Mouse (Mus musculus): ENCODE data around the gene Tedc1. TPM values are rescaled to one million over a fixed set of nuclear protein-coding genes. Genes with fewer than 3 reads are reported as not detected.
"Not testable (repeated sequence)": the region's sequence is repeated elsewhere in the genome, so short reads cannot be mapped to it uniquely, and the experiment has no call there.

The Tedc1 gene
- total RNA-seq, 2 experiments from 2014 or later: 0.46 to 0.54 TPM

DNA sequence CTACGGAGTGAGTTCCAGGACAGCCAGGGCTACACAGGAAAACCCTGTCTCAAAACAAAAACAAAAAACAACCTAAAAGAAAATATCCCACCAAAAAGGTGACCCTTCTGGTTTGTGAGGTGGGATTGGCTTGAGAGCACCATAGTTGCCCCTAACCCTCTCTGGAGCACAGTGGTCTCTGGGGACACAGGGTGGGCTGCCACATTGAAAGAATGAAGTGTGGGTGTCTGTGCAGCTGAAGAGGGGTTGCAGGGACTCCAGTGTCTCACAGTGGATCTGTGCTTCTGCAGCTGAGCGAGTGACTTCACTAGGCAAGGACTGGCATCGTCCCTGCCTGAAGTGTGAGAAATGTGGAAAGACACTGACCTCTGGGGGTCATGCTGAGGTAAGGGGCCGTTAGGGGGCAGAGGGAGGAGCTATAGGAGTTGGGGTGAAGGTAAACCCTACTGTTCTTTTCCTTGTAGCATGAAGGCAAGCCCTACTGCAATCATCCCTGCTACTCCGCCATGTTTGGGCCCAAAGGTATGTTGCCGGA lies 3.2 kb upstream of the Tedc1 start:
- no peak for DNase-seq

DNA sequence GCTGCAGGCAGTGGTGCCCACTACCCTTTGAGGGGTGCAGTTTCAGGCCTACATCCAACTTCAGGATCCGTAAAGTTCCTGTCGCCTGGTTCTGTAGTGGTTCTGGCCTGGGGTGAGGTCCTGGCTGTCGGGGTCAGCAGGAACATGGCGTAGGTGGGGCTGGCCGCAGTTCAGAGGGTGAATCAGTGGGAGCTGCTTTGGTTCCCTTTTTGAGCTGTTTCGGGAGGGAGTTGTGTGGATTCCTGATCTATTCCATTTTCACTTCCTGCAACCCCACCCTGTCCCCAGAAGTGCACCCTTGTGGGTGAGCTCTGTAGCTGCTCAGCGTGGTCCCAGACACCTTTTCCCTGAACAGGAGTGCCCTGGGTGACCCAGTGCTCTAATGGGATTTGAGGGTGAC lies 2.2 kb upstream of the Tedc1 start:
- no peak for DNase-seq

DNA sequence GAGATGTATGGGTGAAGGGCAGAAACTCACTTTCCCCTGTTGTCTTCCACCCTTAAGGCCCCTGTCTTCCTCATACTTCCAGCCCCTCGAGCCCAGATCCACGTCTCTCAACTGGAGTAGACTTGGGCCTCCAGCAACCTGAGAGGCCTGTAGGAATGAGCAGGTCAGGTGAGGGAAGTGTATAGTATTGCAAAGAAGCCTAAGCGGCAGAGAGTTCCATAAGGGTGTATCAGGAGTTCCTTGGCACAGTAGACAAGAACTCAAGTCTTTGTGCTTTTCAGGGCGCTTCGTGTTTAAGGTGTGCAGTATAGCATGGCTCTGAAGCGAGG lies 1.5 kb upstream of the Tedc1 start:
- no peak for DNase-seq

DNA sequence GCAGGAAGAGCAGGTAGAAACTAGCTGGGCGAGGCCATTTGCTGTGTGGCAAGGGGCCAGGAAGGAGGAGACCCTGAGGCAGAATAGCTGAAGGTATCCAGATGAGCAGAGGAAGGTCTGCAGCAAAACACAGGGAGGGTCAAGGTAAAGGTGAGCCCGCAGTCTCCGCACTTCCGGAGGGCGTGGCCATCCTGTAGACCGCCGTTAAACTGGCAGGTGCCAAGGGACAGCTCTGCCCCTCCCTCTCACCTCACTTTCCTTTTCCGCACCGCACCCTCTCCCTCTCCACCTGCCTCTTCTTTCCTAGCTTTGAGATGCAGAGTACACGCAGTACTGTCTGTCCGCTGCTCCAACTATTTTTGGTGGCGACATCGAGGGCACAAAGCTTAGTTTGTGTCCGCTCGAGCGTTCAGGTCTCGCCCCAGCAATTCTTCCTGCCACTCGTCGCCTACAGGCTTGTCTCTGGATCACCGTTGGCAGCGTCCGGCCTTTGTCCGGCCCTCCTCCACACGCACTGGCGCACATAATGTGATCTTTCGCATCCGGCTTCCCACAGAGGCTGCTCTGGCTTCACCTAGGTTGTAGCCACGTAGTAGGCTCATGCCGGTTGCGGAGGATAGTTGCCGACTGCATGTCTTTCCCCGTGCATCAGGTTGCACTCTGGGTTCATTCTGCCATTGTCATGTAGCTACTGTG lies 997 bp upstream of the Tedc1 start:
- peak; percentile 55 for DNase-seq

DNA sequence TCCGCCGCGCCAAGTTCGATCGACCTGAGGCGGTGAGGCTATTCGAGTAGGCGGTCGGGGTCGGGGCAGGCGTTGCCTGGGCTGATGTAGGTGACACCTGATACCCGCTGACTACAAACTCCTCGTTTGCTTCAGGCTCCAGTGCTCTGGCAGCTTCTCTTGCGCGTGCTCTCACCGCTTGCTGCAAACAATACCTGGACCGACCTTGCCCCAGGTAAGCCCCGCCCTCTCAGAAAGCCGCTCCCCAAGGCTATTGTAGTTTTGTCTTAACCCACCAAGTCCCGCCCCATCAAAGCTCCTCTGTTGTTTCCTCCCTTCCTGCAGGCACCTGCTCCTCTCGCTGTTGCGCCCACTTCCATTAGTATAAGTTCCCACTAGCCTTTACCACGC lies 314 bp downstream of the Tedc1 start:
- no peak for DNase-seq

DNA sequence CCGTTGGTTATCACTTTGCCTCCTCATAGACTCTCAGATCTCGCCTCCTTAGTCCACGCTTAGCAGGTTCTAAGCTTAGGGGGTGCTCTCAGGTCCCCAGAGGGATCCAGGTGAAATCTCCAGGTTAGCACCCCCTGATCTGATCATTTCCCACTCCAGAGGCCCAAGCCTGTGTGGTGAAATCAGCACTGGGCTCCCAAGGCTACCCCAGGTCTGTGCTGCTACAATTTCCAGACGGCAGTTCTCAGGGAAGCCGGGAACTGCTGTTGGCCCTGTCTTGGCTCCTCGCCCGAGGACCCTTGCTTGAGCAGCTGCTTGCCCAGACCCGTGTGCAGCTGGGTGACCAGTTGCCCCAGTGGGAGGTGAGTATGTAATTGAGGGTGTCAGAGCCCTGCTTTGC lies 781 bp downstream of the Tedc1 start:
- DNase-seq: no peak

DNA sequence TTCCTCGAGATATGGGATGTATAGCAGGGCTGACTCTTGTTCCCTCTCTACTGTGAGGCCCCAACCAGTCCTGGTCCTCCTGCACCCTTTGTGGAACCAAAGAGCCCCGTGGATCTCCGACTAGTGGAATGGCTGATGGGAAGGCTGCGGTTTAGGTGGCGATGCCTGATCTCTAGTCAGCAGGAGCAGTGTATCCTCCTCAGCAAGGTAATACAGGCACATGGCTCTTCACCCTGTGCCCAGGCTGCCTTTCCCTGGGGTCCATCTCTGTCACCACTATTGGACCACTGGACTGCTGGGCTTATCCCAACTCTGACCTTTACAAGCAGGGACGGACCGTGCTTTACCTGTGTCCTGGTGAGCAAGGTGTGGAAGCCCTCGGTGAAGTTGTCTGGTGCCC lies 1.3 kb downstream of the Tedc1 start:
- DNase-seq: no peak

DNA sequence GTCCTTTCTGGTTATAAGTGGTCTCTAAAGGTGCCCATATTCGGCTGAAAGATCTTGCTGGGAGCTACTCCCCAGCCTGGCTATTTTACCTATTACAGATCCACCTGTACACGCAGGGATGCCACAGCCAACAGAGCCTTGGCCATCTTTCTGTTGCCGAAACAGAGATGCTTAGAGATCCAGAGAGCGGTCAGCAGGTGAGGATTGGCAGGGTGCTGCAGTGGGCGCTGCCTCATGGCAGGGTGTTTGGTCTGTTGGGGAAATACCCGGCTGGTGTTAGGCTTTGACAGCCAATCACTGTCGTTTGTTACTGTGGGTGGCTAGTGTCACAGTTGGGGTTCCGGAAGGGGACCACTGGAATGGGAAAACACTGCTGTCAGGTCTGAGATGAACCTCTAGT lies 1.8 kb downstream of the Tedc1 start:
- DNase-seq: no peak

DNA sequence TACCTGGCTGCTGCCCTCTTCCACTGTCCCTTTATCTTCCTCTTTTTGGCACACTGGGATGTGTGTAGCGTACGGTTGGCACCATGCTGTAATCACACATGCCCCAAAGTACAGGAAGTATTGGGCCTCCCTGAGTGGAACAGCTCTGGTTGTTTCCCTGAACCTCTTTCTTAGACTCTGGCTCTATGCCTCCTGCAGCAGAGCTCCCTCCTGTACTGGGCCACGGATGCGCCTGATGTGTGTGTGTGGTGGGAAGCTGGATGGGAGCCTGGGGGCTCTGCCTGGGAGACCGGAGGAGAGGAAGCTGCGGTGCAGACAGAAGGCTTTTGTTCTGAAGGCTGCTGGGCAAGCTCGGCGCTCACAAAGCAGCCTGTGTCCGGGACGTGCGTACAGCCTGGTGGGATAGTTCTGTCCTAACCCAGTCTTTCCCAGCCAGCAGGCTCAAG lies 7.4 kb downstream of the Tedc1 start:
- DNase-seq: no peak

DNA sequence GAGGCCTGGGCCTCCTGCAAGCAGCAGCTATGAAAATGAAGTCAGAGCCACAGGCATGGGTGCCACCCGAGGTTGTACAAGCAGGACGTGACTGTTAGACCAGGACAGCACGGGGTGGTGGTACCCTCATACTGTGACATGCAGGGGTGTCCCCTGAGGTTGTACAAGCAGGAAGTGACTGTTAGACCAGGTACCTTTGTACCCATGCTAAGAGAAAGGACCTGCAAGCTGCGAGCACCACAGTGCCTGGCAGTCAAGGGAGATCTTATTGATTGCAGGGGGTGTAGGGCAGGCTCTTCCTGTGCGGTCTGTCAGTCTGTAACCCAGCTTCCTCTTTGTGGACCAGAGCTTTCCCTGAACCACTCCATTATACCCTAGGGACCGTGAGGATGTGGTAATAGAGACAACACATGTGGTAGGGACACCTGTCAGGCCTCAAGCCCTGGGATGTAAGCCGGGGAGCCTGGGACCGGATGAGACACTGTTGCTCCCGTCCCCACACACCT lies 11.9 kb downstream of the Tedc1 start:
- DNase-seq: no peak

DNA sequence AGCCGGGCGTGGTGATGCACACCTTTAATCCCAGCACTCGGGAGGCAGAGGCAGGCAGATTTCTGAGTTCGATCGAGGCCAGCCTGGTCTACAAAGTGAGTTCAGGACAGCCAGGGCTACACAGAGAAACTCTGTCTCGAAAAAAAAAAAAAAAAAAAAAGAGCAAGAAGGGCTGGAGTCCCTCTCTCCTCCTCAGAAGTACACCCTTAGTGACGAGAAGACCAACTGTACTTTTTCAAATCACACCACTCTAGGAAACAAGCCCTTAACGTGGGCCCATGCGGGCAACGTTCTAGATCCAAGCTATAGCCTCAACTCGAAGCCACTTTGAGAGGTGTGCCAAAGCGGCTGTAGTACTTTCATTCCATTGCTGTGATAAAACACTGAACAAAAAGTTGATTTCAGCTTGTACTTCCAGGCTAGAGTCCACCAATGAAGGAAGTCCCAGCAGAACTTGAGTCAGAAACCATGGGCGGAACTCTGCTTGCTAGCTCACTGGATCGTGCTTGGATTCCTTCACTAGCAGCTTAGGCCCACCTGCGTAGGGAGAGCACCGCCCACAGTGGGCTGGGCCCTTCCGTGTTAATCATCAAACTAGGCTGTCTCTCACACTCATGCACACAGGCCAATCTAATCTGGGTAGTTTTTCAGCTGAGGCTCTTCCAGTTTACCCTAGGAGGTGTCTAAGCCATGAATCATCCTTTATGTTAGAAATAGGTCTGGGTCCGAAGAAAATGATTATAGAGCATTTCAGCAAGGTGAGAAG lies 20.9 kb downstream of the Tedc1 start:
- DNase-seq: no peak

DNA sequence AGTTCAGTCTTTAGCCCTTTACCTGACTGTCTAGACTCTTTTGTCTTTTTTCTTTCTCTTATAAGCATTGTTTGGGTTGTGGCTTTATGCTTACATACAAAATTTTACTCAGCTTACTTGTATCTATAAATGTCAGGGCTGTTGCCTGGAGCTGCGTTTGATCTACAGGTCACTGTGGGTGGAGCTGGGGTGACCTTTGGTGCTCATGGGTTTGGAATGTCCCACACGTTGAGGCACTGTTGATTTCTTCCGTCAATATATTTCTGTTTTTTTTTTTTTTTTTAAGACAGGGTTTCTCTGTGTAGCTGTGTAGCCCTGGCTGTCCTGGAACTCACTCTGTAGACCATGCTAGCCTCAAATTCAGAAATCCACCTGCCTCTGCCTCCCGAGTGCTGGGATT lies 24.8 kb downstream of the Tedc1 start:
- no peak for DNase-seq

DNA sequence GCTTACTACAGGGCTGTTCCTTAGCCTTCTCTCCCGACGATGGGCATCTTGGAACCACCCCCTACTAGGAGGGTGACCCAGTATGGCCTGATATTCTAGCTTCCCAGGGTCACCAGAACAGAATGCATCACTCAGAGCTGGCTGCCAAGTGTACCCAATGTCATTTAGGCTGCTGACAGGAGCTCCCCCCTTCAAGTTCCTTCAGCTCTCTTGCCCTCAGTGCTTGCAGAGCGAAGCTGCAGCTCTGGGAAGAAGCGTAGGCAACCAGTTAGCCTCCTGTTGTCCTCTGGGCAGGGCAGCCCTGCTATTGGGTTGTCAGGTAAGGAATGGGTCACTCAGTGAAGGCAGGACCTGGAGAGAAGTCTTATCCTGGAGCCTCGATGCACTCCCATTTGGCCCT lies 28.7 kb downstream of the Tedc1 start:
- no peak for DNase-seq

DNA sequence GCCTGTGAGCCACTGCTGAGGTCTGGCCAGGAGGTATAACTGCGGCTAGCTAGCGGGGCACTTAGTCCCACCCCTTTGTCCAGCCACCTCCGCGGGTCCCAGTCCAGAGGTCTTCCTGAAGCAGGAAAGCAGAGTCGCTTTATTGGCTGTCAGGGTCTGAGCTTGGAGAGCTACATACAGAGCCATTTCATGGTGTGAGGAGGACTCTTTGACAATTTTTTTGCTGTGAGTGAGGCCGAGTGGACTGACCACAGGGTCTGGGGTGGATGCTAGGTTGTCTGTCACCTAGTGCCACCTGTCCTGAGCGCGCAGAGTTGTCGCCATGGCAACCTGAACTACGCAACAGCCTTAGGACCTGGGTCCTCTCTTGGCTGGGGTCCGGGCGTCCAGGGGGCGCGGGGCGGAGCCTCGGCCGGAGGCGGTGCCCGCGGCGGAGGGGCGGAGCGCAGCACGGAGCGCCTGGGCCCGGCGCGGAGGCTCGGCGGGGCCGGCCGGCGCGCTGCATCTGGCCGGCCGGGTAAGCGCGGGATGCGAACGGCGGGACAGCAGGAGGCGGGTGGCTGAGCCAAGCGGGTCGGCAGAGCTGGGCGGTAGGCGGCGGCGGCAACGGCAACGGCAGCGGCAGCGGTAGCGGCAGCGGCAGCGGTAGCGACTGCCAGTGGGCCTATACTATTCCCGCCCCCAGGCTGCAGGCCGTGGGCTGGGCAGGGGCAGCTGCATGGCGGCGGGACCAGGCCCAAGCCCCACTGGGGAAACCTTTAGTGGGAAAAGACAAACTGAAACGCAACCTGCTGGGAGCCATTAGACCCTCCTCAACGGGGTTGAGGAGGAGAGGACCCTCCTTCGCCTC lies 29.4 kb downstream of the Tedc1 start, which contains the start of gene Tmem121:
Tmem121 (plus strand) TSS at position 489 of the 850 bp plus-strand sequence.
- no peak for DNase-seq

DNA sequence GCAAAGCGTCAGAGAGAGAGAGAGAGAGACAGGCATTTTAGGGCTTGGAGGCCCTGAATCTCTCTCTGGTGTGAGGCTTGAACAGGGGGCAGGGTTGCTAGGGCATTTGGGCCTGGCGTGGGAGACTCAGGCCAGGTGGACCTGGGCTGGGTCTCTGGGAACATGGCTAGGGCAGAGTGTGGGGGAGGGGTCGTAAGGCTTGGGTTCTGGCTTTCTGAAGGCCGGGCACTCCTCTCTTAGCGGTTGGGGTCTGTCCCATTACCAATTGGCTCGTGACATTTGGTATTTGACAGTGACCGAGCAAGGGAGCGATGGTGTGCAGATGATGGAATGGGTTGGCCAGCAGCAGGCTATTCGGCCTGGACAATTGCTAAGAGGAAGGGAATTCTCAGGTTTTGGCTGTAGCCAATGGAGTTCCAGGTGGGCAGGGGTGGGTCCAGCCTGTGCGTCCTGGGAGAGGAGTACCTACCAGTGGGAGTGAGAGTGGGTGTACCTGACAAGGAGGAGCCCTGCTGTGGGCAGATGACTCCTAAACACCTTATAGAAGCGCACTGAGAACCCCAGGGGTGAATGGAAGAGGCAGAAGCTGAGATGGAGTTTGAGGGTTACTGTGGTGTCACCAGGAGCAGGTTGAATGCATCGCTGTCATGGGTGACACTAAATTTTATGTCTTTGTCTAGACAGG lies 30.2 kb downstream of the Tedc1 start:
- no peak for DNase-seq

DNA sequence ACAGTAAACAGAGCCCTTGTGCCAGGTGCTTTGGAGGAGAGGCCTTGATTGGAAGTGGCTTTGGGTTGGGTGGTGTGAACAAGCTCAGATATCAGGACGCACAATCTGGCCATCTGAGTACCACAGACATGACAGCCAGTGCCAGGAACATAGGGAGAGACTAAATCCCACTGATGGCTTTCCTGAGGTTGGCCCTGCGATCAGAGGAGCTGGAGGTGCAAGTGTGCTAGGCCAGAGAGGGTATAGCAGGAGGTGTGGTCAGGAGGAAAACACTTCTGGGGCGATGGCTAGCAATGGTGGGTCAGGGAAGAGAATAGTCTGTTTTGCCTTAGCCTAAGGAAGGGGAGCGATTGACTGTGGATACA lies 30.8 kb downstream of the Tedc1 start:
- DNase-seq: no peak

DNA sequence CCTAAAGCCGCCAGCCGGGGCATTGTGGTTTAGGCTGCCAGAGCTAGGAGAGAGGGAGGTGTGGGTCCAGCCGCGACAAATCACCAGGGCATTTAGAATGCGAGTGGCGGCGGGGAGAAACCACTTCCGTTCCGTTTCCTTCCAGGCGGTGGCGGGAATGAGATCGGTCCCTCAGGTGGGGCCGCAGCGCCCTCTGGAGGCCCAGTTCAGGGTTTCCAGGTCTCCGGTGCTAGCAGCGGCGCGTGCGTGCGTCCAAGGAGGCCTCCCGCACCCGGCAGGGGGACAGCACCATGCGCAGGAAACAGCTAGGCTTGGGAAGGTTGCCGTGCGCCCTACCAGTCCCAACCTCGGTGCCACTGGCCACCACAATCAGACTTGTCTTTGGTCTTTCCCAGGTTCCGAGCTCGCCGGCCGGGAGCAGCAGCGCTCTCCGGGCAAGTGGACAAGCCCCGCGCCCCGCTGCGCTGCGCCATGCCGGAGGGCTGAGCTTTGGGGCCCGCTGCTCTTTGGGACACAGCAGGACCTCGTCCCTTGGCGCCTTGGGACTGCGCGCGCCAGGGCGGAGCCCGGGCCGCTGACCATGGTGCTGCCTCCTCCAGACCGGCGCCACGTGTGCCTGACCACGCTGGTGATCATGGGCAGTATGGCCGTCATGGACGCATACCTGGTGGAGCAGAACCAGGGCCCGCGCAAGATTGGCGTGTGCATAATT lies 31.5 kb downstream of the Tedc1 start:
- peak; percentile 62 for DNase-seq

DNA sequence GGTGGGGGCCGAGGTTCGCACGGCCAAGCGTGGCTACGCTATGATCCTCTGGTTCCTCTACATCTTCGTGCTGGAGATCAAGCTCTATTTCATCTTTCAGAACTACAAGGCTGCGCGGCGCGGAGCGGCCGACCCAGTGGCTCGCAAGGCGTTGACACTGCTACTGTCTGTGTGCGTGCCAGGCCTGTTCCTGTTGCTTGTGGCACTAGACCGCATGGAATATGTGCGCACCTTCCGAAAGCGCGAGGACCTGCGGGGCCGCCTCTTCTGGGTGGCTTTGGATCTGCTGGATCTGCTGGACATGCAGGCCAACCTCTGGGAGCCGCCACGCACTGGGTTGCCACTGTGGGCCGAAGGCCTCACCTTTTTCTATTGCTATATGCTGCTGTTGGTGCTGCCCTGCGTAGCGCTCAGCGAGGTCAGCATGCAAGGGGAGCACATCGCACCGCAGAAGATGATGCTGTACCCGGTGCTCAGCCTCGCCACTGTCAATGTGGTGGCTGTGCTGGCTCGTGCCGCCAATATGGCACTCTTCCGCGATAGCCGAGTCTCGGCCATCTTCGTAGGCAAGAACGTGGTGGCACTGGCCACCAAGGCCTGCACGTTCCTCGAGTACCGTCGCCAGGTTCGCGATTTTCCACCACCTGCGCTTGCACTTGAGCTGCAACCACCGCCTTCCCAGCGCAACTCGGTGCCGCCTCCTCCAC lies 32.3 kb downstream of the Tedc1 start:
- no peak for DNase-seq

DNA sequence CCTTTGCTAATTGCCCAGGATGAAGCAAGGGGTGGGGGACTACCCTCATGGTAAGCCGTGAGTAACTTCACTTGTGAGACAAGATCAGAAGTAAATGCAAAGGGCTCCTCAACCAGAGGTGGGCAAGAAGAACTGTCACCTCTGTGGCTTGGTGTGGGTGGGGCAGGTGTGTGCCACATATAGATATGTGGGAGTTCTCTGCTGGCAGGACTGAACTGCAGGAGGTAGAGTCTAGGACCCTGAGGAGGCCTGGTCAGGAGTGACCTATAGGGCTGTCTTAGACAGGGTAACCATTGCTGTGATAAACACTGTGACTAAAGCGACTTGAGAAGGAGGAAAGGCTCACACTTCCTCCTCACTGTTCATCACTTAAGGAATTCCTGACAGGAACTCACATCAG lies 37.2 kb downstream of the Tedc1 start:
- no peak for DNase-seq

DNA sequence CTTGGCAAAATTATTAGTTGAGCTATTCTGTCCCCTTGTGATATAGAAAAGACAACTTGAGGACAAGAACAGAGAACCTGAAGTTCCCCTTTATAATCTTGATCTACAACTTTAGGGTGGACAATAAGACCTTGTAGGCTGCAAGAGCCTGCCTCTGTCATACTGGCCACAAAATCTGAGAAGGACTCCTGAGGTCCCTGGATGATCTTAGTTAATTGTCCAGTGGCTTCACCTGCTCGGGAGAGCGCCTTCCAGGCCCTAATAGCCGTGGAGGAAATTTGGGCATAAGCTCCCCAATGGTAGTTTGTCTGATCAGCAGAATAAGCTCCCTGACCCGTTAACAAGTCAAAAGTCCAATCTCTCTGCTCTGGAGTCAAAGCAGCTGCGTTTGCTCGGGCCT lies 42.9 kb downstream of the Tedc1 start:
- not testable (repeated sequence) for DNase-seq

DNA sequence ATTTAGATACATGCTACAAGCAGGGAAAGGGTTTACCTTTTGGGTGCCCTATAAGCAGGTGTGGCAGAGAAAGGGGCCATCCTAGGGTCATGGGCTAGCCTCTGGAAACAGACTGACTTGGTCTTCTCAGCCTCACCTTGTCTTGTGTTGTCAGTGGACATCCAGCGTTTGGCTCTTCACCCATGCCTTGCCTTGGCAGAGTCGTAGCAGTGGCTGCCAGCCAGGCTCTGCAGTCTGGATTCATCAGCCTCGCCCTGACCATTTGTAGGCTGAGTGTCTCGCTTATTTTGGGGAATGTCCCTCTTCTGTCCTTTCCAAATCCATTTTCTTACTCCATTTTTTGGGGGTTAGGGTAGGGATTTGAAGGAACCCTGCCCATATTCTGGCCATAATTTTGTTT lies 45.1 kb downstream of the Tedc1 start:
- no peak for DNase-seq

All from gastrocnemius, postnatal 25 days (tissue).